Mouse (Mus musculus) lung, postnatal 14 days (tissue): ENCODE data around the gene Tbck.

Source experiments
- DNase-seq: peaks from one replicate; pipeline ENCODE4 v3.0.0; 2021

Tbck gene

GRCm38 (mm10) chr3:132871318-132871904, 187.5 kb downstream of the Tbck start:
- peak; percentile 45 for DNase-seq

GRCm38 (mm10) chr3:132873251-132873650, 189.3 kb downstream of the Tbck start:
- no peak for DNase-seq

GRCm38 (mm10) chr3:132876011-132876708, 192.2 kb downstream of the Tbck start:
- no peak for DNase-seq

- DNase-seq: no peak
Observed at GRCm38 (mm10) chr3:132876933-132877676, 193.2 kb downstream of the Tbck start.

- no peak for DNase-seq
Observed at GRCm38 (mm10) chr3:132880361-132880760, 196.4 kb downstream of the Tbck start.

GRCm38 (mm10) chr3:132880826-132881225, 196.9 kb downstream of the Tbck start:
- peak; percentile 38 for DNase-seq

GRCm38 (mm10) chr3:132883256-132883655, 199.3 kb downstream of the Tbck start:
- DNase-seq: no peak

- no peak for DNase-seq
Observed at GRCm38 (mm10) chr3:132884459-132884858, 200.5 kb downstream of the Tbck start.

GRCm38 (mm10) chr3:132886419-132887050, 202.6 kb downstream of the Tbck start:
- no peak for DNase-seq

- DNase-seq: no peak
Observed at GRCm38 (mm10) chr3:132887074-132887848, 203.3 kb downstream of the Tbck start.
